Mouse (Mus musculus) stomach, postnatal 0 days (tissue): ENCODE measurements around the gene Lmo7.

Source experiments
- CTCF ChIP-seq: IDR thresholded peaks from 2 replicates; pipeline ENCODE4 v1.5.1; 2016; ENCODE audit warnings: antibody characterized with exemption, low read depth, mild to moderate bottlenecking, moderate library complexity
- EP300 ChIP-seq: optimal IDR thresholded peaks from 2 replicates; pipeline ENCODE3; 2016; ENCODE audit warnings: antibody characterized with exemption

DNA sequence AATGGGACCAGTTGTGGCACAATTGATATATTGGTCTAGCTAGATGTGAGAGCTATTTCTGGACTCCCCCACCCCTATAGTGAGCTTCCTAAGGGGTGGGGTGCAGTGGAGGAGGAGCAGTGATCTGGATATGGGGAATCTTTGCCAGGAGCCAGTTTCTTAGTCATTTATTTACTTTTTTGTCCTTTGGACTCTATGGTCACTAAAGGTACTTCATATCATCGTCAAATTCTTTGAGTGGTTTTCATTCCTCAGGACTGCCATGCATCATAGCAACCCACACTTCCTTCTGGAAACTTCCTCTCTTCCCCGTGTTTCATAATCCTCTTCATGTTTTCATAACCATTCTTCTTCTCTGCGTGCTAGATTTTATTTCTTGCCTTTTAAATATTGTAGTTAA is 104.4 kb downstream of the Lmo7 start:
- TF ChIP-seq CTCF, result no peak
- no peak for TF ChIP-seq EP300
